Mouse (Mus musculus) lung, embryonic 14.5 days (tissue): ENCODE results near the gene Cntn4. TPM values are rescaled to one million over a fixed set of nuclear protein-coding genes. Genes with fewer than 3 reads are reported as not detected.
"Not testable (repeated sequence)": the region's sequence is repeated elsewhere in the genome, so short reads cannot be mapped to it uniquely, and the experiment has no call there.

ENCODE experiments used
- ATAC-seq: fragments of 200-750 bp; cut with Nextera tagmentation; 2 replicates; pipeline ENCODE4 v1.8.0; 2017; ENCODE audit warnings: mild to moderate bottlenecking, moderate TSS enrichment, moderate library complexity; ENCODE audit not compliant: insufficient read depth
- DNase-seq: peaks from one replicate; pipeline ENCODE4 v3.0.0-alpha.2; 2015
- H3K27ac ChIP-seq: fragments of 300-500 bp; sonication (generic); 2 replicates; pipeline ENCODE4 v1.5.1; 2014; ENCODE audit warnings: low read depth, mild to moderate bottlenecking, moderate library complexity
- H3K27me3 ChIP-seq: fragments of 300-500 bp; sonication (generic); 2 replicates; pipeline ENCODE4 v1.6.1; 2014; ENCODE audit warnings: low read length, control low read depth; ENCODE audit not compliant: insufficient read depth
- H3K36me3 ChIP-seq: fragments of 300-500 bp; sonication (generic); 2 replicates; pipeline ENCODE4 v1.6.1; 2014; ENCODE audit warnings: control low read depth; ENCODE audit not compliant: insufficient read depth
- H3K4me1 ChIP-seq: fragments of 300-500 bp; sonication (generic); 2 replicates; pipeline ENCODE4 v1.6.1; 2014; ENCODE audit warnings: antibody characterized with exemption, control low read depth; ENCODE audit not compliant: insufficient read depth
- H3K4me2 ChIP-seq: fragments of 300-500 bp; sonication (generic); 2 replicates; pipeline ENCODE4 v1.6.1; 2014; ENCODE audit warnings: mild to moderate bottlenecking
- H3K4me3 ChIP-seq: fragments of 300-500 bp; sonication (generic); 2 replicates; pipeline ENCODE4 v1.5.1; 2014; ENCODE audit warnings: low read depth, low read length
- H3K9ac ChIP-seq: fragments of 300-500 bp; sonication (generic); 2 replicates; pipeline ENCODE4 v1.6.1; 2014
- H3K9me3 ChIP-seq: fragments of 300-500 bp; sonication (generic); 2 replicates; pipeline ENCODE4 v1.6.1; 2016; ENCODE audit warnings: low read depth, low read length, control low read depth
- CTCF ChIP-seq: IDR thresholded peaks from 2 replicates; pipeline ENCODE4 v1.5.1; 2016; ENCODE audit warnings: antibody characterized with exemption, low read depth
- WGBS: fragments of 180-500 bp; shearing (Covaris S2); extraction: QIAGEN DNeasy Blood & Tissue Kit; methylation state at CpG from one replicate; pipeline ENCODE4 v1.1.7; 2014; 5-methylcytosine and 5-hydroxymethylcytosine counted together
- polyA plus RNA-seq: library from polyadenylated mRNA; unstranded; fragments of >200 nt; fragmentation: Nextera tagmentation; extraction: Ambion mirVana; gene quantifications from 2 replicates; pipeline ENCODE4 v1.2.1, GENCODE M21; 2014

Gene Cntn4
- polyA plus RNA-seq, 1 experiment from 2014 or later, result 3.1 TPM

DNA sequence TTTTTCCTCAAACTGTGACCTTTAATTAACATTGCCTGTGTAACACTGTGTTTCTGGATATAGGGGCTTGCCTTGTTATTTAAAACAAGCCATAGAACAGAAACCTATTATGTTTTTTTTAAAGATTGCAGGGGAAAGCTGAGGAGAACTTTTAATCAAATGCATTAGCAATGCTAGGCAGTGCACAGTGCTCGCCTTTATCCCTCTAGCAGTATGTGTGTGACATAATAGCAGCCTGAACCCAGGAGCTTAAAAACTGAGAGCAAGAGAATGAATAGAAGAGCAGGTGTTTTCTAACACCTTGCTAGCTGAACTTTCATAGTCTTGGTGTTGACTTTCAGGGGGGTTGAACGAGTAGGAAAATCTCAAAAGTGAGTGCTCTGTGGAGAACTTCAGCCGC lies 672.6 kb downstream of the Cntn4 start:
- H3K27me3 ChIP-seq, result no peaks in the 10 kb centered on the region
- WGBS, result 32% methylated on average over 3 of the region's 3 CpGs
- H3K36me3 ChIP-seq, result no peaks in the 10 kb centered on the region
- ATAC-seq (no peak), DNase-seq (no peak)
- no peak overlapping the region for H3K4me3 ChIP-seq
- no peaks in the 10 kb centered on the region for H3K4me1 ChIP-seq
- TF ChIP-seq CTCF, result no peak
- H3K9ac ChIP-seq, result no peak overlapping the region
- H3K27ac ChIP-seq, result no peak overlapping the region
- no peaks in the 10 kb centered on the region for H3K9me3 ChIP-seq
- no peak overlapping the region for H3K4me2 ChIP-seq

DNA sequence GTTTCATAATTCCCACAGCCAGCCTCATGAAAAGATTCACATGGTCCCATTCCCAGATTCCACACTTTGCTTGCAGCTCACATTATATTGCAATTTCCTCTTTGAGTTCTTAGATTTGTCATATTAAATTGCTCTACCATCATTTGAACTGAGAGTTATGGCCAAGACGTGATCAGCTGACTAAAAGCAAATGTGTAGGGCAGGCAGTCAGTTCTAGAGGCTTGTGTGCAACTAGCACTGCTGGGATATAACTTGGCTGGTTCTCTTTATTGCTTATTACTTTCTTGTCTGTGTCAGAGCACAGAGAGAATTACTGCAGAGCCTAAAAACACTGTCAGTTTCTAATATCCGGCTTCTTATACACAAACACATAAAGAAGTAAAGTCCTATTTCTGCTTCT lies 673.9 kb downstream of the Cntn4 start:
- no peak overlapping the region for H3K4me2 ChIP-seq
- no peak for TF ChIP-seq CTCF
- H3K36me3 ChIP-seq, result no peaks in the 10 kb centered on the region
- no peak overlapping the region for H3K27ac ChIP-seq
- DNase-seq, result peak; percentile 23
- ATAC-seq, result no peak
- H3K27me3 ChIP-seq, result no peaks in the 10 kb centered on the region
- H3K4me3 ChIP-seq, result no peak overlapping the region
- WGBS, result 53% methylated on average over 2 of the region's 2 CpGs
- no peaks in the 10 kb centered on the region for H3K4me1 ChIP-seq
- no peaks in the 10 kb centered on the region for H3K9me3 ChIP-seq
- H3K9ac ChIP-seq, result no peak overlapping the region

DNA sequence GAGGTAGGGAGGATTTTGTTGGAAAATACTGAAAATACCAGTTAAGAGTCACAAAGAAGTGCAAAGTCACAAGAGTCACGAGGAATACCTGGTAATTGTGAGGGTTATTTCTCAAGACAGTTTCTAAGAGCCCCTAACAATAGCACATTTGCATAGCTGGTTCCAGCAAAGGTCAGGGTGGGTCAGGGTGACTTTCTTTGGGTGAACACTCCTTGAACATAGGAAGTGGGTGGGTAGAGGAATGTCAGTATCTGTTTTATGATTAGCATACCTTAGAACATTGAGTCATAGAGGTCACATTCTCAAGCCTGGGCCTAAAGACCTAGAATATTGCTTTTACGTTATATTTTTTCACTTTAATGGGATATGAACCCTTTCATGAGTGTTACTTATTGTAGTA lies 681.3 kb downstream of the Cntn4 start:
- DNase-seq, H3K9me3 ChIP-seq, H3K27me3 ChIP-seq, H3K27ac ChIP-seq, H3K4me3 ChIP-seq, H3K4me2 ChIP-seq, H3K4me1 ChIP-seq, ATAC-seq, H3K9ac ChIP-seq, H3K36me3 ChIP-seq: not testable (repeated sequence)
- WGBS, result 83% methylated on average over 2 of the region's 2 CpGs

DNA sequence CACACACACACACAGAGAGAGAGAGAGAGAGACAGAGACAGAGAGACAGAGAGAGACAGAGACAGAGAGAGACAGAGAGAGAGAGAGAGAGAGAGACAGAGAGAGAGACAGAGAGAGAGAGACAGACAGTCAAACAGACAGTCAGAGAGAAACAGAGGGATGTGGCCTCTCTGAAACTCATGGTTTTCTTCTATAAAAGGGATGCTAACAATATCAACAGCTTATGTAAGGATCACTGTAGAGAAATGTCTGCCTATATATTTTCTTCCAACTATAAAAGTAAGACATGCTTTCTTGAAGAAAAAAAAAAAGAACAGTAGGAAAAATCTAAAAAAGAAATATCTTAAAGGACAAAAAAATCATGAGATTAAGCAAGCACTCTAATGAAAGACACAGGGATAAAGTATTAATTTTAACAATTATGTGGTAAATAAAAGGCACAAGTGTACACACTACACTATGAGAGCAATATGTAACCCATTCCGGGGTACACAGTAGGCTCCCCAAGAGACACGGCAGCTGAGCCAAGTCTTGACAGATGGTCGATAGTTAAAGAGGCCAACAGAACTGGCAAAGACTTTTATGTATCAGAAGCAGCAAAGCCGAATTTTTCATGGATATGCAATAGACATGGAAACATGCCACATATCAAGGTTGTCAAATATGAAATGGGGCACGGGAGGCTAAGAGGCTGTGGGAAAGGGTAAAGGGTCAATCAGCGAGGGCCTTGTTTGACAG lies 704.0 kb downstream of the Cntn4 start:
- ATAC-seq, result no peak
- no peaks in the 10 kb centered on the region for H3K27me3 ChIP-seq
- no peaks in the 10 kb centered on the region for H3K4me1 ChIP-seq
- 65% methylated on average over 6 of the region's 6 CpGs for WGBS
- H3K4me3 ChIP-seq, result no peak overlapping the region
- no peak overlapping the region for H3K27ac ChIP-seq
- no peak for TF ChIP-seq CTCF
- H3K4me2 ChIP-seq, result no peak overlapping the region
- H3K9ac ChIP-seq, result no peak overlapping the region
- H3K9me3 ChIP-seq, result no peaks in the 10 kb centered on the region
- no peak for DNase-seq
- H3K36me3 ChIP-seq, result no peaks in the 10 kb centered on the region

DNA sequence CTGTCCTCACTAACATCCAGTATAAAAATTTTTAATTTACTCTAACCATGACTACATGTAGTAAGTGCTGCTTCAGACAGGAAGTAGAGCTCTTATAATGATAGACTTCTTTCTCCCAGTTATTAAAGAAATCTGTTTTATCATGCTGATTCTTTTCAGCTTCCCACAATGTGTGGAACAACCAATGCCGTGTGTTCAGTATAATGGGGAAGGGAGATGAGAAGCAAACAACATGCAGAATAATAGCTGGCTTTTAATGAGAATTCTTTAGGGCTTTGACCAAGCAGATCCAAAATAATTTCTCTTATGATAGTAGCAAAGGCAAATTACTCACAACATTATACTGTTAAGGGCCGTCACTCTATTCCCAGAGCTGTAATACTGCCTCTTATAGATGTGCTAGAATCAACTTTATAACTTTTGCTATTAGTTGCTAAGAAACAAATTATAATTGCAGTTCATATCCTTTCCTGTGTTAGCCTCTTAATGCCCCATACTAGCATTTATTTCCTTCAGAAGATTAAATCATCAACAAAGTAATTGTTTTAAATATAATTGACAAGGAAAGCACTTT lies 710.5 kb downstream of the Cntn4 start:
- WGBS, result 73% methylated on average over 2 of the region's 2 CpGs
- DNase-seq, result no peak
- H3K4me1 ChIP-seq, result no peaks in the 10 kb centered on the region
- H3K27ac ChIP-seq, result no peak overlapping the region
- no peak overlapping the region for H3K9ac ChIP-seq
- no peak overlapping the region for H3K4me2 ChIP-seq
- H3K27me3 ChIP-seq, result no peaks in the 10 kb centered on the region
- H3K9me3 ChIP-seq, result no peaks in the 10 kb centered on the region
- TF ChIP-seq CTCF, result no peak
- no peaks in the 10 kb centered on the region for H3K36me3 ChIP-seq
- no peak for ATAC-seq
- H3K4me3 ChIP-seq, result no peak overlapping the region

DNA sequence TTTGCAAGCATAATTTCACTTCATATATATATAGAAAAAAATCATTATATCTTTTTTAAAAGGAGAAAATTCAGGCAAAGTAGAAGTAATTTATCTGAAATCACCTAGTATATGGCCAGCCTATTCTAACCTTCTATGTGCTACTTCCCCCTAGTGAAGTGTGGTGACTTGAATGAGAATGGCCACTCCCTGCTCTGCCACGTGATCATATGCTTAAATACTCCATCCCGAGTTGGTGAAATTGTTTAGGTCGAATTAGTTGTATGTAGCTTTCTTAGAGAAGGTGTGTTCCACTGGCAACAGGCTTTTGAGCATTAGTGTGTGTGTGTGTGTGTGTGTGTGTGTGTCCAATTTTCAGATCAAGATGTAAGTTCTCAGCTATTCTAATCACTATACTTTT lies 730.6 kb downstream of the Cntn4 start:
- WGBS, result 73% methylated on average over 3 of the region's 3 CpGs
- H3K27me3 ChIP-seq, result no peaks in the 10 kb centered on the region
- H3K4me1 ChIP-seq, result no peaks in the 10 kb centered on the region
- TF ChIP-seq CTCF, result no peak
- no peak overlapping the region for H3K4me3 ChIP-seq
- DNase-seq (no peak), ATAC-seq (no peak)
- no peak overlapping the region for H3K4me2 ChIP-seq
- no peak overlapping the region for H3K27ac ChIP-seq
- no peaks in the 10 kb centered on the region for H3K36me3 ChIP-seq
- H3K9ac ChIP-seq, result no peak overlapping the region
- no peaks in the 10 kb centered on the region for H3K9me3 ChIP-seq

DNA sequence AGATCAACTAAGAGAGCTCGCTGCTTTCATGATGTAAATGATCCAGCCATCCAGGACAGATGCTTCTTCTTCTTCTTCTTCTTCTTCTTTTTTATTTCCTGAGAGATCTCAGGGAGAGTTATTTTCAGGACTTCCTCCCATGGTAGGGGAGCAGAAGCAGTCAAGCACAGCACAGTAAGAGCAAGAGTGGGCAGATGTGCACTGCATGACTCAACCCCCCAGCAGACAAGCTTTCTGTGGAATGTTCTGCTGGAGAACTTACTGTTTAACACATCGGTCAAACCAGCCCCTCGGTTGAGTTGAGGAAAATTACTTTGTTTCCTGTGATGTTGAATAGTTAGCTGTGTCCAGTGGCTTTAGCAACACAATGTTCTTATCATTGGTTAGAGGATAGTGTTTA lies 731.2 kb downstream of the Cntn4 start:
- H3K4me2 ChIP-seq, result no peak overlapping the region
- H3K4me1 ChIP-seq, result no peaks in the 10 kb centered on the region
- no peak for ATAC-seq
- H3K27me3 ChIP-seq, result no peaks in the 10 kb centered on the region
- no peak for TF ChIP-seq CTCF
- DNase-seq, result no peak
- H3K36me3 ChIP-seq, result no peaks in the 10 kb centered on the region
- WGBS, result 58% methylated on average over 3 of the region's 3 CpGs
- H3K4me3 ChIP-seq, result no peak overlapping the region
- H3K9ac ChIP-seq, result no peak overlapping the region
- no peak overlapping the region for H3K27ac ChIP-seq
- no peaks in the 10 kb centered on the region for H3K9me3 ChIP-seq
